Mouse (Mus musculus): ENCODE results near the gene Vps11. TPM values are rescaled to one million over a fixed set of nuclear protein-coding genes. Genes with fewer than 3 reads are reported as not detected.

Vps11 gene
- polyA plus RNA-seq, 1 experiment from 2014 or later: 24.5 TPM

DNA sequence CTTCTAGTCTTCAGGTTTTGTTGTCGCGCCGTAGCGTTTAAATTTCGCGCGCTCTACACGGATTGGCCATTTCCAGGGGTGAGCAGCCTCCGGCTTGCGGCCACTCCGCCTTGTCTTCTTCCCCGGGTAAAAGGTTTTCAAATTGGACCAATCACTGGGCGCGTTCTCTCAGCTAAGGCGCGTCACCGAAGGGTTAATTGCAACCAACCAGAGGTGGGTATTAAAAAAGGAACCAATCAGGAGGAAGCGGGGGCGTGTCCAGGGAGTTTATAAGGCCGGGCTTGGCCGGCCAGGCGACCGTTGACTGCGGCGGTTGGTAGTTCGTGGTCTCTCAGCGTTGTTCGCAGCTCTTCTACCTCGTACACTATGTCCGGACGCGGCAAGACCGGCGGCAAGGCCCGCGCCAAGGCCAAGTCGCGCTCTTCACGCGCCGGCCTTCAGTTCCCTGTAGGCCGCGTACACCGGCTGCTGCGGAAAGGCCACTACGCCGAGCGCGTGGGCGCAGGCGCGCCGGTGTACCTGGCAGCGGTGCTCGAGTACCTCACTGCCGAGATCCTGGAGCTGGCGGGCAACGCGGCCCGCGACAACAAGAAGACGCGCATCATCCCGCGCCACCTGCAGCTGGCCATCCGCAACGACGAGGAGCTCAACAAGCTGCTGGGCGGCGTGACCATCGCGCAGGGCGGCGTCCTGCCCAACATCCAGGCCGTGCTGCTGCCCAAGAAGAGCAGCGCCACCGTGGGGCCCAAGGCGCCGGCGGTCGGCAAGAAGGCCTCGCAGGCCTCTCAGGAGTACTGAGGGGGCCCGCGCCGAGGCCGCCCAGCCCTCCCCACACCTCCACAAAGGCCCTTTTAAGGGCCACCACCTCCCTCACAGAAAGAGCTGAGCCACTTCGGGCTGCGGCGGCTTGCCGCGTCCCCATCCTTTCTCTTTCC lies 26.8 kb downstream of the Vps11 start, which contains the start of gene H2afx:
TSS of gene H2afx (plus strand) at position 299 of the 935 bp plus-strand sequence.
- peak; percentile 96 for ATAC-seq
- Histone ChIP-seq H3K27ac (ENCODE audit: low read length) (peak within 1 kb of the TSS; percentile 83), H3K9me3 (ENCODE audit: low read length) (no peaks in the 10 kb centered on the region), H3K4me1 (ENCODE audit: insufficient read depth, low read depth, low read length) (peaks cover 5% of the 10 kb centered on the region), H3K4me2 (replicated peaks; ENCODE audit: low read depth, low read length) (peak within 1 kb of the TSS; percentile 98), H3K36me3 (ENCODE audit: insufficient read depth, low read length) (peaks cover 15% of the 10 kb centered on the region; the same call in 1 of the 2 replicates), H3K9ac (replicated peaks; ENCODE audit: low read depth) (peak within 1 kb of the TSS; percentile 81), H3K4me3 (ENCODE audit: low read depth, low read length) (peak within 1 kb of the TSS; percentile 65), H3K27me3 (replicated peaks; ENCODE audit: insufficient read depth, low read length) (no peaks in the 10 kb centered on the region)
- peak; percentile 100 for DNase-seq (ENCODE audit: low spot score)
- TF ChIP-seq EP300 (IDR thresholded peaks at IDR 0.05) (peak; percentile 17; the same call in 1 of the 2 replicates), CTCF (IDR thresholded peaks at IDR 0.05) (peak; percentile 73)
- 1% methylated on average over 79 of the region's 91 CpGs for WGBS

DNA sequence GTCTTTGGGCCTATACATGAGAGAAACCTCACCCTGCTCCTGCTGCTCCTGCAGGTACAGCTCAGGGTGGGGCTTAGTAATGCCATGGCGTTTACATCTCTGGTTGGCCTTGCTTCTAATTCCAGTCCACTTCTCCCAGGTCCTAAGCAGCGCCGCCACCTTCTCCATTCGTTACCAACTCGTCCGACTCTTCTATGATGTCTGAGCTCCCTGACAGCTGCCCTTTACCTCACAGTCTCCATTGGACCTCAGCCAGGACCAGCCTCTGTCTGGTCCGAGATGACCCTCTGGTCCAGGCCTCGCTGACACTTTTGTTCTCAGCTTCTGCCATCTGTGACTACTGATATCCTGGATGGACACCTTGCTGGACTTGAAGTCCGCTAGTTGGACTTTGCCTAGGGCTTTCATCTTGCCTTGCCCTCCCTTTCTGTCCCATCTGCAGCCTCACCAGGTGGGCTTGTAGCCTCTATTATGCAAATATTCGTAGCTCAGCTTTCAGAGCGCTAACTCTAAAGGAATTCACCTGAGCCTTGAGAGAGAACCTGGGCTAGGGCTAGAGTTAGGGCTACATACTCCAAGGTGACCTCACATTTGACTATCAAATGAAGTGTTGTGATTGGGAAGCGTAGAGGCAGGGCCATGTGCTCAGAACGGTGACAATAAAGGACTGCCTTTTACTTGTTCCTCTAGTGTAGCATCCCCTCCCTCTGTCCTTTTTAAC lies 28.4 kb downstream of the Vps11 start:
- Histone ChIP-seq H3K4me1 (ENCODE audit: insufficient read depth, low read depth, low read length) (peaks cover 5% of the 10 kb centered on the region), H3K9ac (replicated peaks; ENCODE audit: low read depth) (no peak overlapping the region), H3K27ac (ENCODE audit: low read length) (no peak overlapping the region), H3K4me2 (replicated peaks; ENCODE audit: low read depth, low read length) (no peak overlapping the region), H3K36me3 (ENCODE audit: insufficient read depth, low read length) (peaks cover 11% of the 10 kb centered on the region; the same call in 1 of the 2 replicates), H3K27me3 (replicated peaks; ENCODE audit: insufficient read depth, low read length) (no peaks in the 10 kb centered on the region), H3K4me3 (ENCODE audit: low read depth, low read length) (no peak overlapping the region), H3K9me3 (ENCODE audit: low read length) (no peaks in the 10 kb centered on the region)
- no peak for ATAC-seq
- DNase-seq (ENCODE audit: low spot score): no peak
- 93% methylated on average over 13 of the region's 13 CpGs for WGBS
- TF ChIP-seq CTCF (IDR thresholded peaks at IDR 0.05) (no peak), EP300 (IDR thresholded peaks at IDR 0.05) (no peak)

DNA sequence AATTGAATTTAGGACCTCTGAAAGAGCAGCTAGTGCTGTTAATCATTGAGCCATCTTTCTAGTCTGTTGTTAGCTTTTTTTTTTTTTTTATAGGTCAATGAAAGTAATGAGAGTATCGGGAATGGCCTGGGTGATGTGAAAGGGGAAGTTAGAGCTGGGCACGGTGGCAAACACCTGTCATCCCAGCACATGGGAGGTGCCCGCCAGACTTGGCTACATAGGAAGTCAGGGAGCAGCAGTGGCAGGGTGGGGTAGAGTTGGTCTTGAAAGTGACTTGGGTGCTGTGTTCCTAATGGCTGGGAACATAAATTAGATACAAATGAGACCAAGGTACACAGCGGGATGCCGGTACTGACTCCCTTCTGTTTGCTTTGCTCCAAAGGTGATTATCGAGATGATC lies 30.7 kb downstream of the Vps11 start:
- no peak for DNase-seq (ENCODE audit: low spot score)
- H3K4me2 ChIP-seq (replicated peaks; ENCODE audit: low read depth, low read length): no peak overlapping the region
- H3K36me3 ChIP-seq (ENCODE audit: insufficient read depth, low read length): peaks cover 11% of the 10 kb centered on the region; the same call in 1 of the 2 replicates
- no peak overlapping the region for H3K4me3 ChIP-seq (ENCODE audit: low read depth, low read length)
- H3K9ac ChIP-seq (replicated peaks; ENCODE audit: low read depth): no peak overlapping the region
- no peak overlapping the region for H3K27ac ChIP-seq (ENCODE audit: low read length)
- WGBS: 92% methylated on average over 6 of the region's 6 CpGs
- H3K4me1 ChIP-seq (ENCODE audit: insufficient read depth, low read depth, low read length): peaks cover 2% of the 10 kb centered on the region
- H3K9me3 ChIP-seq (ENCODE audit: low read length): no peaks in the 10 kb centered on the region
- no peaks in the 10 kb centered on the region for H3K27me3 ChIP-seq (replicated peaks; ENCODE audit: insufficient read depth, low read length)
- no peak for TF ChIP-seq EP300 (IDR thresholded peaks at IDR 0.05)
- TF ChIP-seq CTCF (IDR thresholded peaks at IDR 0.05): no peak
- ATAC-seq: no peak

DNA sequence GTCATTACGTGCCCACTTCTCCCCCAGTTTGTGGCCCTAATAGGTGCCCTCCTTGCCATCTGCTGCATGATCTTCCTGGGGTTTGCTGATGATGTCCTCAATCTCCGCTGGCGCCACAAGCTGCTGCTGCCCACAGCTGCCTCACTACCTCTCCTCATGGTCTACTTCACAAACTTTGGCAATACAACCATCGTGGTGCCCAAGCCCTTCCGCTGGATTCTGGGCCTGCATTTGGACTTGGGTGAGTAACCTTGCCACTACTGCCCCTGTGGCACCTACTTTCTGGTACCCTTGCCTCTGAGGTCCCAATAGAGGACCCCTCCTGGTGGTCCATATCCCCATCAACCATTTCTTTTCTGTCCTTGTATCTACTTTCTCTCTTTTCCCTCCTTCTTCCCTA lies 33.5 kb downstream of the Vps11 start:
- Histone ChIP-seq H3K9ac (replicated peaks; ENCODE audit: low read depth) (no peak overlapping the region), H3K27me3 (replicated peaks; ENCODE audit: insufficient read depth, low read length) (no peaks in the 10 kb centered on the region), H3K4me3 (ENCODE audit: low read depth, low read length) (no peak overlapping the region), H3K4me2 (replicated peaks; ENCODE audit: low read depth, low read length) (peak overlapping the region; percentile 83), H3K9me3 (ENCODE audit: low read length) (no peaks in the 10 kb centered on the region), H3K27ac (ENCODE audit: low read length) (no peak overlapping the region), H3K4me1 (ENCODE audit: insufficient read depth, low read depth, low read length) (no peaks in the 10 kb centered on the region), H3K36me3 (ENCODE audit: insufficient read depth, low read length) (peaks cover 7% of the 10 kb centered on the region; the same call in 1 of the 2 replicates)
- no peak for DNase-seq (ENCODE audit: low spot score)
- no peak for ATAC-seq
- TF ChIP-seq CTCF (IDR thresholded peaks at IDR 0.05) (no peak), EP300 (IDR thresholded peaks at IDR 0.05) (no peak)
- 78% methylated on average over 5 of the region's 5 CpGs for WGBS

DNA sequence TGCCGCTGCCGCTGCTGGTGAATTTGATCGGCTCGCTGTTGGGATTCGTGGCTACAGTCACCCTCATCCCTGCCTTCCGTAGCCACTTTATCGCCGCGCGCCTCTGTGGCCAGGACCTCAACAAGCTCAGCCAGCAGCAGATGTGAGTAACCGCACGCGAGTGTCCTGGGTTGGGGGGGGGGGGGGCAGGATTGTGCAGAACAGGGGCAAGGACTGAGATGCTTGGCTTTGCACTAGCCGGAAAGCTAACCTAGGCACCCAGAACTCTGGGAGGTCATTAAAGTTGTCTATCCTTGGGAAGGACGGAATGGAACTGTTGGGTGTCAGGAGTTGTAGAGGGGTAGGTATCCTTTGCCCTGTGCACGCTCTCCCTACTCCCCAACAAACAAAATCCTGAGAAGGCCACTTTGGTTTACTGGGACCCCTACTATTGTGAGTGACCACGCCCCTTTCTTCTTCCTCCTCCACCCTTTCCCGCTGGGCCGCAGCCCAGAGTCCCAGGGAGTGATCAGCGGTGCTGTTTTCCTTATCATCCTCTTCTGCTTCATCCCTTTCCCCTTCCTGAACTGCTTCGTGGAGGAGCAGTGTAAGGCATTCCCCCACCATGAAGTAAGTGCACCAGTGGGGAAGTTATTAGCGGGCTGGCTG lies 34.3 kb downstream of the Vps11 start:
- TF ChIP-seq CTCF (IDR thresholded peaks at IDR 0.05) (no peak), EP300 (IDR thresholded peaks at IDR 0.05) (no peak; the same call in 1 of the 2 replicates)
- DNase-seq (ENCODE audit: low spot score) (peak; percentile 48), ATAC-seq (peak; percentile 20)
- under 1% methylated on average over 22 of the region's 22 CpGs for WGBS
- Histone ChIP-seq H3K27me3 (replicated peaks; ENCODE audit: insufficient read depth, low read length) (no peaks in the 10 kb centered on the region), H3K36me3 (ENCODE audit: insufficient read depth, low read length) (no peaks in the 10 kb centered on the region; the same call in 1 of the 2 replicates), H3K4me1 (ENCODE audit: insufficient read depth, low read depth, low read length) (no peaks in the 10 kb centered on the region), H3K4me3 (ENCODE audit: low read depth, low read length) (peak overlapping the region; percentile 69), H3K4me2 (replicated peaks; ENCODE audit: low read depth, low read length) (peak overlapping the region; percentile 83), H3K9ac (replicated peaks; ENCODE audit: low read depth) (peak overlapping the region; percentile 73), H3K9me3 (ENCODE audit: low read length) (no peaks in the 10 kb centered on the region), H3K27ac (ENCODE audit: low read length) (peak overlapping the region; percentile 91)

All from lung, postnatal 0 days (tissue).